Mouse (Mus musculus) ovary, postnatal 36 days (tissue): ENCODE results near the gene Pih1d2.
A peak's percentile ranks its signal among the peaks of the same experiment; 100 is the strongest.
"Not testable (repeated sequence)": the region's sequence is repeated elsewhere in the genome, so short reads cannot be mapped to it uniquely, and the experiment has no call there.

Source experiments
- DNase-seq: peaks from one replicate; pipeline ENCODE4 v3.0.0; 2022; ENCODE audit warnings: low spot score, mixed read lengths

The Pih1d2 gene

DNA sequence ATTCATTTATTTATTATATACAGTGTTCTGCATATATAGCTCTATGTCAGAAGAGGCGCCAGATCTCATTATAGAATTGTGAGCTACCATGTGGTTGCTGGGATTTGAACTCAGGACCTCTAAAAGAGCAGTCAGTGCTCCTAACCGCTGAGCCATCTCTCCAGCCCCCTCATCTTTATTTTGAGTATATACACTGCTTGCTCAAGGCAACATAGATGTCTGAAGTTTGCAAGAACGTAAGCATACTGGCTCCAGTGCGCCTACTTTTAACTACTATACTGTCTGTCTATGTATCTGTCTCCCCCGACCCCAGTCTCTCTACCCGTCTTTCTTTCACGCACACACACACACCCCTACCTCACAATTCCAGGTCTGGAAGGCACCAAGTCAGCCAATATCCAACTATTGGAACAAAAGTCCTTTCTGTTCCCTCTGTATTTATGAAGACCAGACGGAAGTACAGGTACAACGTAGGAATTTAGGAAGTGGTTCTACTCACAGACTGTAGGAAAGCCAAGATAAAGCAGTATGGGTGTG is 741 bp downstream of the Pih1d2 start:
- no peak for DNase-seq

DNA sequence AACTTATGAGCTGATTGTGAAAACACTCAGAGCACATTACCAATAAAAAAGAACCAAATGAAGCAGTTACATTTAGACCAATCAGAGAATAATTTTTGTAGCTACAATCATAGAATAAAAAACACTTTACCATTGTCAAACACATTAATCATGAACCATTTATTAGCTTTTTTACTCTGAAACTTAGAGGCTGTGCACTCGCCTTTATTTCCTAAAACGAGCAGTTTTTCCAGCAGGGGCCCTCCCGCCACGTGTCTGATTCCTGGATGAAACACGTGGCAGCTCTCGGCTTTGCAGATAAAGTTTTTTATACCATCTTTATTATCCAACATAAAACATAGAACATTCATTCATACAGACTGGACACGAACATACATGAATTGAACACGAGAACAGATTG is 13.8 kb downstream of the Pih1d2 start:
- DNase-seq: not testable (repeated sequence)

DNA sequence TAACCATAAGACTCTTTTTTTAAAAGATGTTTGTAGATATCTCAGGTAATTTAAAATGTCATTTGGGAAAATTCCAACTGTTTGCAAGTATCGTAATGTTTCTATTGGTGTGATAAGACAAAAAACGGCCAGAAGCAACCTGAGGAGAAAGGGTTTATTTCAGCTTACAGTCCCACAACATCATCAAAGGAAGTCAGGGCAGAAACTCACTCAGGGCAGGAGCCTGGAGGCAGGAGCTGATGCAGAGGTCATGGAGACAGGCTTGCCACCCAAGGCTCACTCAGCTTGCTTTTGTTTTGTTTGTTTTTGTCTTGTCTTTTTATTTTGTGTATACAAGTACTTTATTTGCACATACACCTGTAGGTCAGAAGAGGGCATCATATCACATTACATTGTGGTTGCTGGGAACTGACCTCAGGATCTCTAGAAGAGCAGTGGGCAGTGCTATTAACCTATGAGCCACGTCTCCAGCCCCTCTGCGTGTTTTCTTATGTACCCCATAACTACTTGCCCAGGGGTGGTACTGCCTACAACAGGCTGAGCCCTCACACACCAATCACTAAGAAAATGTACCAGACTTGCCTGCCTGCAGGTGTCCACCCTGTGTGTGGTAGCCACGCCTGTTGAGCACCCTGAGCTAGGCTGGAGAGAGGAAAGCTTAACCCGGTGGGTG is 15.0 kb downstream of the Pih1d2 start:
- no peak for DNase-seq

DNA sequence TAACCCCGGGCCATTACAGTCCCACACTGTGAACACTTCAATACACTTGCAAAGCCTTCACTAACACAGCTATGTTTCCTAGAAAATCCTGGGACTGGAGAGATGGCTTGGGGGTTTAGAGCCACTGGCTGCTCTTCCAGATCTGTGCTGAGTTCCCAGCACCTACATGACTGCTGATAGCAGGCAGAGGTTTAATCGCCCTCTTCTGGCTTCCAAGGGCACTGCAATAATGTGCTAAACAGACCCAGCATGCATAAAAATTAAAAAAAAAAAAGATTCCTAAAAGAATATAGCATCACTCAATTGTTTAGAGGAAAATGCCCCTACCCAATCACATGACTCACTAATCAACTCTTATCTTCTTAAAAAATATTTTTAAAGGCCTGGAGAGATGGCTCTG is 15.9 kb downstream of the Pih1d2 start:
- DNase-seq: no peak

DNA sequence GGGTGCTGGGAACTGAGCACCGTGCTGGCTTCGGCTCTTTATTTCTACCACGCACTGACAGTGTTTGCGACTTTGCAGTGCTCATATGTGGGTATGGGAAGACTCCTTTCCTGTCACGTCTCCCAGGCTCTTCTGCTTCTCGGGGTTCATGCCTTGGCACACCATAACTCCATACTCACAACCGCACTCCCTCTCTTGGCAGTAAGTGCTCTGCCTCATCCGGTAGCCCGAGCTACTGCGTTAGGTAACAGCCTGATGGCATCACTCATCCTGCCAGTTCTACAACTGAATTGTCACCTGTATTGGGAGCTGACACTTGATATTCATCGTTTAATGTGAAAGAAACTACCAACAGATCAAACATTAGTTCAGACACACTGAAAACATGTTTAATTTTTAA is 17.1 kb downstream of the Pih1d2 start:
- DNase-seq: no peak

DNA sequence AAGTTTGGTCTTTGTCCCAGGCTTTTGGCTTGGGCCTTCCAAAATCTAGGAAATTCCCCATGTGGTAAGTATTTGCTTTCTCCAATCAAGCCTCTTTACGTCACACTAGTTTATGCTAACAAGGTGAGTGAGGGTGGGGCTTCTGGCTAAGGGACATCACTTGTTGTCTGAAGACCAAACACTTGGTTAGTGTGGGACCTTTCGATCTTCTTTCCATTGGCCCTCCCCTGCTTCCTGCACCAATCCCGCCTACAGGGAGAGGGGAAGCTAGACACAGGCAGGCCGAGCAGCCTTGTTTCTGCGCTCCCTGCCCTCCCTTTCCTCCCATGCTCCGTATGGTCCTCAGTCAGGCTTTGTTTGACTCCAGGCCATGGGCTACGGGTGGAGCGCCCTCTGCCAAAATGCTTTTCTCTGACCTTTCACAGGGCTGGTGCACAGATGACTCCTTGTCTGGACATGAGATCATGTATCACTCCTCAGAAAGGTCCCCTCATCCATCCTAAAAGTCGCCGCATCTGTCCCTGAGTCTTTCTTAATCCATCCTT is 29.8 kb downstream of the Pih1d2 start:
- no peak for DNase-seq

DNA sequence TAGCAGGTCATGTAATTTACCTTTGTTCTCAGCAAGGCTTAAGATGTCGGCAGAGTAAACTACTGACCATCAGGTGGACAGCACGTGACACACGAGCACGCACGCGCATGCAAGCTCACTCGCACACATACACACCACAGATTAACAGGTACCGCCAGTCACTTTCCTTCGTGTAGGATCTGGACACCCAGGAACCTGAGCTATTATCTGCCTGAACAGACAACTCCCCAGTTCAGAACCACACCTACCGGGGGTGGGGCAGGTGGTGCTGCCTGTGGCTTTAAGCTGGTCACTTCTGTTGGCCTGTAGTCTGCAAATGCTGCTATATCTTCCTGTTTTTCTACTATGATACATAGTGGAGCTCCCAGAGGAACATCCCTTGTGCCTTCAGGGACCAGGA is 33.4 kb downstream of the Pih1d2 start:
- DNase-seq: no peak

DNA sequence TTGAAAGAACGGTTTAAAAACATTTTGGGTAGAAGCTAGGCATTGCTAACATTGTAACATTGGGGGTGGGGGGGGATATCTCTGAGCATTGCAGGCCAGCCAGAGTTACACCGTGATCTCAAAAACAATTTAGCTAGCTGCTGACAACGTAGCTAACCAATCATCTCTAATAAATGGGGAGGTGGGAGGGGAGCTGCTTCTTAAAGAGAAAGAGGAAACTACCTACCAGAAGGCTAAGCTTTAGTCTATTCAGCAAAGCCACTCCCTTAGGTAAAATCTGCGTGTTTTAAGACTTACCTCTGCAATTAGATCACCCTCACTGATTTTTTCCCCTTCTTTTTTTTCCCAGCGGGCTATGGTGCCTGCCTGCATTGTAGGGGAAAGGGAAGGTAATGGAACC is 41.3 kb downstream of the Pih1d2 start:
- no peak for DNase-seq

DNA sequence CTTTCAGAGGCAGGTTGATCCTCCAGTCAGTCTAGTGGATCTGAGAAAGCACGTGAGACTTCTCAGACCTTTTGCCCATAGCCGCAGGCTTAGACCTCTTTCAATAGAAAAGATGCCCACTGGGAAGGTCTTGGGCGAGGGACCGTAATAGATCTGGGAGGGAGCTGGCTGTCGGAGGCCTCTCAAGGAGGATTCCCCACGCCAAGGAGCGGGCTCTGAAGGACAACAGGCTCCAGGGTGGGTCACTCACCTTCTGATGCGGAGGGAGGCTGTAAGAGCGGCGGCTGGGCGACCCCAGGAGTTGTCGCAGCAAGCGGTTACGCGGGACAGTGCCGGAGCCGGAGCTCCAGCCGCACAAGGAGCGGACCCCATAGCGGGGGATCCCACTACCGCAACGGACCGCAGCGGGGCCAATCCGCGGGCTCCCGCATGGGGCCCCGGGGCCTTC is 41.8 kb downstream of the Pih1d2 start:
- DNase-seq: no peak

DNA sequence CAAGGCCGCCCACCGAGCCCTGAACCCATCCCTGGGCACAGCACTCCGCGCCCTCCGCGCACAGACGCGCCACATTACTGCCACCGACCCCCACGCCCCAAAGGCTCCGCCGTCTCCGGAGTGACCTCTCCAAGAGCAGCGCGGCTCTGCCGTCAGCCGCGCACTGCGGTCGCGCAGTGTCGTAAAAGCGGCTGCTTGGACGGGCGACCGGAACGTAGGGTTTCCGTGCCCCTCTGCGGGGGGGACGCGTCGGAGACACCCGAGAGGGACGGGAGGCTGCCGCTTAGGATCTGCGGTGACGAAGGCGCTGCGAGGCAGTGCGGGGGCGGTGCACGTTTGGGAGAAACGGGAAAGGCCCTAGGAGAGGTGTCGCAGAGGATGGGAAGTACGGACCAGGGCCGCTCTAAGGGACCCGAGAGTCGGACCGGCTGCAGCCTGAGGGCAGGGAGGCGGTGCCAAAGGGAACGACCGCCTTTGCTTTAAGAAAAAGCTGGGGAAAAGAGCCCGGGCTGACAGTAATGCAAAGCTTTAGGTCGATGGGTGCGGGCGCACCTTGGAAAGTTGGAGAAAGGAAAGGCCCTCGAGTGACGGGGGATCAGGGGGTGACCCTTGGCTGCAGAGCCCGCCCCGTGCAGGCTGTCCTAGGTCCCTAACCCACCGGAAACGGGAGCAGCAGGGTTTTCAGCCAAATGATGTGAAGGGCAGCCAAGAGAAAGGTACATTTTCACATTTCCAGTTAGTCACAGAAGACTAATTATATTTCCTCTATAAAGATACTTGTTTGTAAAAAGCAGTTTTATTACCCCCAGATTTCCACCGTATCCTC is 42.5 kb downstream of the Pih1d2 start, which contains the start of gene Dlat:
TSS of gene Dlat (minus strand) at position 389 of the 826 bp plus-strand sequence.
- peak; percentile 88 for DNase-seq

DNA sequence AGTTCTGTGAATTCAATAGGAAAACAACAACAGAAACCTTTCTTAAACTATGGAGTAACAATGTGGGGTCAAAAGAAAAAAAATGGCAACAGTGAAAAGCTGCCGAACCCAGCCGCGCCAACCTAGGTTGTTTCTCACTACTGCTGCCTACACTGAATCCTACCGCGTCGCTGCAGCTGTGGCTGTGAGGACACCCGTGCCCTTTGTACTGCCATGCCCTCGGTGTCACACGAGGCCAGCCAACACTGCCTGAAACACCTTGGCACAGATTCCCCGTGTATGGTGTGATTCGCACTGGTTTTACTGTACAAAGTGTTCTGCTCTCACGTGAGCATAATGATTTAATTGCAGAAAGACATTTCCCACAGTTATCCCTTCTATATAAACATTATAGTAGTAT is 43.3 kb downstream of the Pih1d2 start:
- DNase-seq: peak; percentile 12

DNA sequence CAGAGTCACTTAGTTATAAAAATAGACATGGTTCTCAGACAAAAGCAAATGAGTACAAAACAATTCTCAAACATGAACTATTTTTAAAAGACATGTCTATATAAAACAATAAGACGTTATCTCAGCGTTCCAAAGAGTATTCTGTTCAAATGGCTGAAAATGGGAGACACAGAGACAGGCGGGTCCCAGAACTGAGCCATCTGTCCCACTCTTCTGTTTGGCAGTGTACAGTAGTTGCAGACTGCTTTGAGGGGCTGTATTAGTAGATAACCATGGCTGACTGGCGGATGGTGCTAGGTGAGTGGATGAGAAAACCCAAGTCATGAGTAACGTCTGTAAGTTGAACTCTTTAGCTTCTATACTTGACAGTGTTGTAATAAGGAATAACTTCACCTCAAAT is 47.7 kb downstream of the Pih1d2 start:
- no peak for DNase-seq

DNA sequence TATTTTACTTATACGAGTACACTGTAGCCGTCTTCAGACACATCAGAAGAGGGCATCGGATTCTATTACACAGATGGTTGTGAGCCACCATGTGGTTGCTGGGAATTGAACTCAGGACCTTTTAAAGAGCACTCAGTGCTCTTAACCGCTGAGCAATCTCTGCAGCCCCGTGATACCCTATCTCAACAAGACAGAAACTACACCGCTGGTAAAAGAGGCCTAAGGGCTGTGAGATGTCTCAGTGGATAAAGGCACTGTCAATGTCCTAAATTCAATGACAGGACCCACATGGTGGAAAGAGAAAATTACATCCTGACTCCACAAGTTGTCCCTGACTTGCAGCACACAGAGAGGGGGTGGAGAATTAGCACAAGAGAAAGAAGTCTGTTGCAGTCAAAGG is 49.3 kb downstream of the Pih1d2 start:
- no peak for DNase-seq

DNA sequence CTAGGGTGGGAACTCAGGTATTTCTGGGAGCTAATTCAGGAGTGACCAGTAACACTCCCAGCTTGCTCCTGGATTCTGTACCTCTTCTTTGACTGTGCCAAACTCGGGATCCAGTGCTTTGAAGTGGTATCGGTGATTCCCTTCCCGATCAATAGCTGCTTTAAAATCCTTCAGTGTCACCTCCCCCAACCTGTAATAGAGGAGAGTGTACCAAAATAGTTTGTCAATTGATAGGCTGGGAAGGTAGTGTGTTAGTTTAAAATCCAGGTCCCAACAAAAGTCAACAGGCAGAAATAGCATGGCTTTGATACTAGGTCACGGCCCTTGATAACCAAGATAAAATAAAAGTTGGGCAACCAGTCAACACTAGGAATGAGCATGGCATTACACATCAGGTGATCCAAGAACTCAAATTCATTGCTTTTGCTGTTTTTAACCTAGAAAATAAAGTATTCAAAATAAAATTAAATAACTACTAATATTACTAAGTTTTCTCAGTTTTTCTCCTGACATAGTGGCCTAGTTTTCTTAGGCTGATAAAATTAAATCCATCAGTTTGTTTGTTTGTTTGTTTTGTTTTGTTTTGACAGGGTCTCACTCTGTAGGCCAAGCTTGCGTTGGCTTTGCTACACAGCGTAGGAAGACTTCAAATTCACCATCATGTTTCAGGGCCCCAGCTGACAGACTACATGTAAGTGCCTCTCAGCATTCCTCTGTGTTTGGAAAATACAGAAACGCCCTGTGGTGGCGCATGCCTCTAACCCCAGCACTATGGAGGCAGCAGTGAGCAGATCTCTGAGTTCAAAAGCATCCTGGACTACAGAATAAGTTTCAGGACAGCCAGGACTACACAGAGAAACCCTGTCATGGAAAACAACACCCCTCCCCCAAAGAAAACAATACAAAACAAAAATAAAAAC is 50.7 kb downstream of the Pih1d2 start:
- no peak for DNase-seq

DNA sequence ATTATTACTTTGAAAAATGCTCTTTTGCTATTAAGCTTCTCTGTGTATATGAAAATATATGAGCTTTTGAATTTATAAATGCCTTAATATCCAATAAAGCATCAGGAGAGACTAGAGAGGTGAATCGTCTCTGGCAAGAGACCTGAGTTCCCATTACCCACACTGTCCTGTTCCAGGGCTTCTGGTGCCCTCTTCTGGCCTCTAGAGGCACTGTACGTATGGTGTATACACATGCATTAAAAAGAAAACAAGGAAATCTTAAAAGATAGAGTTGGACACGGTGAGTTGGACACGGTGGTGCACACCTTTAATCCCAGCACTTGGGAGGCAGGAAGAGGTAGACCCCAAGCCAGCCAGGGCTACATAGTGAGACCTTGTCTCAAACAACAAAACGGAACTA is 53.6 kb downstream of the Pih1d2 start:
- DNase-seq: peak; percentile 44
